Mouse (Mus musculus): Measurements from ENCODE around the gene Fgf22. TPM values are rescaled to one million over a fixed set of nuclear protein-coding genes. Genes with fewer than 3 reads are reported as not detected.

Gene Fgf22
- polyA plus RNA-seq, 1 experiment from 2014 or later = 0.38 TPM

GRCm38 (mm10) chr10:79807826-79808225 is 53.0 kb downstream of the Fgf22 start:
- Histone ChIP-seq H3K4me2 (ENCODE audit: low read depth, low read length) (no peak overlapping the region), H3K36me3 (replicated peaks; ENCODE audit: control insufficient read depth, insufficient read depth, low read depth, low read length) (peaks cover 4% of the 10 kb centered on the region), H3K4me3 (ENCODE audit: low read depth, low read length) (no peak overlapping the region), H3K9ac (replicated peaks; ENCODE audit: low read length) (no peak overlapping the region), H3K27ac (replicated peaks; ENCODE audit: low read depth, low read length) (no peak overlapping the region; the same call in 1 of the 2 replicates), H3K9me3 (replicated peaks; ENCODE audit: control insufficient read depth, low read length) (no peaks in the 10 kb centered on the region), H3K27me3 (ENCODE audit: control insufficient read depth, insufficient read depth, low read length) (no peaks in the 10 kb centered on the region), H3K4me1 (ENCODE audit: control insufficient read depth, insufficient read depth, low read length) (peaks cover 12% of the 10 kb centered on the region)
- no peak for ATAC-seq (replicated peaks; ENCODE audit: insufficient number of reproducible peaks, low FRiP score, low TSS enrichment, low read depth)
- DNase-seq (ENCODE audit: low spot score) = no peak
- WGBS = 43% methylated on average over 11 of the region's 11 CpGs

Other genes starting within 250 kb of the Fgf22 start
- 13.3 and 17.9 TPM in 2 replicates for gene Plpp2, start 221.3 kb upstream of the Fgf22 start, polyA plus RNA-seq (2014; fragmentation: Nextera tagmentation; extraction: Ambion mirVana)
- 39.4 and 41.7 TPM in 2 replicates for gene Mier2, start 199.9 kb upstream of the Fgf22 start, polyA plus RNA-seq (2014; fragmentation: Nextera tagmentation; extraction: Ambion mirVana)
- not detected in 2 replicates for gene Theg, start 167.7 kb upstream of the Fgf22 start, polyA plus RNA-seq (2014; fragmentation: Nextera tagmentation; extraction: Ambion mirVana)
- gene C2cd4c, start 141.1 kb upstream of the Fgf22 start, polyA plus RNA-seq (2014; fragmentation: Nextera tagmentation; extraction: Ambion mirVana) = 0.04 TPM in 2 replicates
- 9.8 and 10.5 TPM in 2 replicates for gene Shc2, start 117.2 kb upstream of the Fgf22 start, polyA plus RNA-seq (2014; fragmentation: Nextera tagmentation; extraction: Ambion mirVana)
- gene Odf3l2, start 109.3 kb upstream of the Fgf22 start, polyA plus RNA-seq (2014; fragmentation: Nextera tagmentation; extraction: Ambion mirVana) = not detected in 2 replicates
- 3.9 and 5.5 TPM in 2 replicates for gene Madcam1, start 90.5 kb upstream of the Fgf22 start, polyA plus RNA-seq (2014; fragmentation: Nextera tagmentation; extraction: Ambion mirVana)
- gene Tpgs1, start 85.7 kb upstream of the Fgf22 start, polyA plus RNA-seq (2014; fragmentation: Nextera tagmentation; extraction: Ambion mirVana) = 65.6 and 67.3 TPM in 2 replicates
- gene Cdc34, start 72.9 kb upstream of the Fgf22 start, polyA plus RNA-seq (2014; fragmentation: Nextera tagmentation; extraction: Ambion mirVana) = 150 and 157 TPM in 2 replicates
- 0.77 TPM in 1 of 2 replicates, not detected in the other for gene Gzmm, start 66.1 kb upstream of the Fgf22 start, polyA plus RNA-seq (2014; fragmentation: Nextera tagmentation; extraction: Ambion mirVana)
- 630 and 667 TPM in 2 replicates for gene Bsg, start 50.6 kb upstream of the Fgf22 start, polyA plus RNA-seq (2014; fragmentation: Nextera tagmentation; extraction: Ambion mirVana)
- 0.14 and 0.21 TPM in 2 replicates for gene Hcn2, start 38.4 kb upstream of the Fgf22 start, polyA plus RNA-seq (2014; fragmentation: Nextera tagmentation; extraction: Ambion mirVana)
- 30.5 and 35.6 TPM in 2 replicates for gene Polrmt, start 8.5 kb upstream of the Fgf22 start, polyA plus RNA-seq (2014; fragmentation: Nextera tagmentation; extraction: Ambion mirVana)
- 65.1 and 72.7 TPM in 2 replicates for gene Rnf126, start 11.9 kb downstream of the Fgf22 start, polyA plus RNA-seq (2014; fragmentation: Nextera tagmentation; extraction: Ambion mirVana)
- gene Fstl3, start 22.2 kb downstream of the Fgf22 start, polyA plus RNA-seq (2014; fragmentation: Nextera tagmentation; extraction: Ambion mirVana) = 2.4 and 2.7 TPM in 2 replicates
- not detected in 2 replicates for gene Prss57, start 35.9 kb downstream of the Fgf22 start, polyA plus RNA-seq (2014; fragmentation: Nextera tagmentation; extraction: Ambion mirVana)
- 85.7 and 102 TPM in 2 replicates for gene Palm, start 38.5 kb downstream of the Fgf22 start, polyA plus RNA-seq (2014; fragmentation: Nextera tagmentation; extraction: Ambion mirVana)
- 0.39 and 0.82 TPM in 2 replicates for gene Misp, start 65.9 kb downstream of the Fgf22 start, polyA plus RNA-seq (2014; fragmentation: Nextera tagmentation; extraction: Ambion mirVana)
- 237 and 257 TPM in 2 replicates for gene Ptbp1, start 99.4 kb downstream of the Fgf22 start, polyA plus RNA-seq (2014; fragmentation: Nextera tagmentation; extraction: Ambion mirVana)
- gene Prtn3, start 119.4 kb downstream of the Fgf22 start, polyA plus RNA-seq (2014; fragmentation: Nextera tagmentation; extraction: Ambion mirVana) = 10.9 and 11.2 TPM in 2 replicates
- gene Plppr3, start 119.6 kb downstream of the Fgf22 start, polyA plus RNA-seq (2014; fragmentation: Nextera tagmentation; extraction: Ambion mirVana) = 78.3 and 85.8 TPM in 2 replicates
- 0.50 and 0.88 TPM in 2 replicates for gene Elane, start 131.2 kb downstream of the Fgf22 start, polyA plus RNA-seq (2014; fragmentation: Nextera tagmentation; extraction: Ambion mirVana)
- gene Cfd, start 135.8 kb downstream of the Fgf22 start, polyA plus RNA-seq (2014; fragmentation: Nextera tagmentation; extraction: Ambion mirVana) = not detected in 2 replicates
- 36.5 and 36.9 TPM in 2 replicates for gene Med16, start 153.8 kb downstream of the Fgf22 start, polyA plus RNA-seq (2014; fragmentation: Nextera tagmentation; extraction: Ambion mirVana)
- 4.3 and 11.5 TPM in 2 replicates for gene Gm26602, start 155.8 kb downstream of the Fgf22 start, polyA plus RNA-seq (2014; fragmentation: Nextera tagmentation; extraction: Ambion mirVana)
- 0.48 and 0.75 TPM in 2 replicates for gene Kiss1r, start 161.9 kb downstream of the Fgf22 start, polyA plus RNA-seq (2014; fragmentation: Nextera tagmentation; extraction: Ambion mirVana)
- 116 and 122 TPM in 2 replicates for gene R3hdm4, start 166.1 kb downstream of the Fgf22 start, polyA plus RNA-seq (2014; fragmentation: Nextera tagmentation; extraction: Ambion mirVana)
- gene Arid3a, start 172.0 kb downstream of the Fgf22 start, polyA plus RNA-seq (2014; fragmentation: Nextera tagmentation; extraction: Ambion mirVana) = 5.0 and 5.2 TPM in 2 replicates
- 118 and 123 TPM in 2 replicates for gene Wdr18, start 205.1 kb downstream of the Fgf22 start, polyA plus RNA-seq (2014; fragmentation: Nextera tagmentation; extraction: Ambion mirVana)
- 0.21 and 0.22 TPM in 2 replicates for gene Grin3b, start 215.6 kb downstream of the Fgf22 start, polyA plus RNA-seq (2014; fragmentation: Nextera tagmentation; extraction: Ambion mirVana)
- 13.4 and 13.7 TPM in 2 replicates for gene Tmem259, start 229.3 kb downstream of the Fgf22 start, polyA plus RNA-seq (2014; fragmentation: Nextera tagmentation; extraction: Ambion mirVana)
- gene Cnn2, start 233.5 kb downstream of the Fgf22 start, polyA plus RNA-seq (2014; fragmentation: Nextera tagmentation; extraction: Ambion mirVana) = 255 and 271 TPM in 2 replicates
- gene Abca7, start 241.4 kb downstream of the Fgf22 start, polyA plus RNA-seq (2014; fragmentation: Nextera tagmentation; extraction: Ambion mirVana) = 0.98 and 1.3 TPM in 2 replicates

All from embryonic facial prominence, embryonic 11.5 days (tissue).